Mouse (Mus musculus) bone marrow macrophage, adult 2 months (primary cell): Measurements from ENCODE around the gene Nr2e3. TPM values are rescaled to one million over a fixed set of nuclear protein-coding genes. Genes with fewer than 3 reads are reported as not detected.

ENCODE experiments used
- H3K27ac ChIP-seq: 2 replicates; pipeline ENCODE4 v1.5.1; 2012; ENCODE audit warnings: low read depth, low read length; ENCODE audit not compliant: insufficient read depth
- H3K4me1 ChIP-seq: 2 replicates; pipeline ENCODE4 v1.6.1; 2012; ENCODE audit warnings: low read length; ENCODE audit not compliant: control insufficient read depth, insufficient read depth
- H3K4me3 ChIP-seq: 2 replicates; pipeline ENCODE4 v1.5.1; 2012; ENCODE audit warnings: mild to moderate bottlenecking, low read length, moderate library complexity; ENCODE audit not compliant: insufficient read depth
- CTCF ChIP-seq: IDR thresholded peaks from 2 replicates; pipeline ENCODE4 v1.5.1; 2012; ENCODE audit warnings: low read depth, mild to moderate bottlenecking, low read length, moderate library complexity
- POLR2A ChIP-seq: IDR thresholded peaks from 2 replicates; pipeline ENCODE4 v1.6.1; 2012; ENCODE audit warnings: mild to moderate bottlenecking, low read depth, low read length, borderline replicate concordance
- polyA plus RNA-seq: library from polyadenylated mRNA; stranded (reverse); fragments of >200 nt; gene quantifications from 2 replicates; pipeline ENCODE4 v1.2.4, GENCODE M21; 2012; ENCODE audit not compliant: missing spikeins, insufficient read depth, insufficient read length

Gene Nr2e3
- not detected in 2 replicates for polyA plus RNA-seq

- H3K4me1 ChIP-seq, result no peaks in the 10 kb centered on the region
- no peak within 1 kb of the TSS for H3K27ac ChIP-seq
- TF ChIP-seq CTCF, result no peak
- TF ChIP-seq POLR2A, result no peak
- no peak within 1 kb of the TSS for H3K4me3 ChIP-seq
Observed at GRCm38 (mm10) chr9:59960559-59960958, at the start of gene Nr2e3. Nr2e3 (minus strand) TSS chr9:59960659.

GRCm38 (mm10) chr9:60008936-60009335 lies 48.5 kb upstream of the Nr2e3 start:
- Histone ChIP-seq H3K27ac (no peak overlapping the region), H3K4me1 (no peaks in the 10 kb centered on the region), H3K4me3 (no peak overlapping the region)
- TF ChIP-seq POLR2A (no peak), CTCF (no peak)

- TF ChIP-seq CTCF, result no peak
- TF ChIP-seq POLR2A, result no peak
- no peak overlapping the region for H3K27ac ChIP-seq
- H3K4me3 ChIP-seq, result no peak overlapping the region
- no peaks in the 10 kb centered on the region for H3K4me1 ChIP-seq
Observed at GRCm38 (mm10) chr9:60002323-60002722, 41.9 kb upstream of the Nr2e3 start.

- H3K4me1 ChIP-seq, result no peaks in the 10 kb centered on the region
- H3K4me3 ChIP-seq, result no peak overlapping the region
- no peak for TF ChIP-seq POLR2A
- TF ChIP-seq CTCF, result no peak
- H3K27ac ChIP-seq, result no peak overlapping the region
Observed at GRCm38 (mm10) chr9:60001444-60001843, 41.0 kb upstream of the Nr2e3 start.

- Histone ChIP-seq H3K27ac (no peak overlapping the region), H3K4me3 (no peak overlapping the region), H3K4me1 (no peaks in the 10 kb centered on the region)
- TF ChIP-seq POLR2A (no peak), CTCF (no peak)
Observed at GRCm38 (mm10) chr9:59997725-59998124, 37.3 kb upstream of the Nr2e3 start.

- no peaks in the 10 kb centered on the region for H3K4me1 ChIP-seq
- TF ChIP-seq CTCF, result no peak
- no peak for TF ChIP-seq POLR2A
- no peak overlapping the region for H3K4me3 ChIP-seq
- no peak overlapping the region for H3K27ac ChIP-seq
Observed at GRCm38 (mm10) chr9:59991407-59991806, 30.9 kb upstream of the Nr2e3 start.

GRCm38 (mm10) chr9:59989864-59990263 lies 29.4 kb upstream of the Nr2e3 start:
- no peak overlapping the region for H3K27ac ChIP-seq
- no peak overlapping the region for H3K4me3 ChIP-seq
- no peaks in the 10 kb centered on the region for H3K4me1 ChIP-seq
- TF ChIP-seq POLR2A (no peak), CTCF (no peak)

GRCm38 (mm10) chr9:59985900-59986572 lies 25.6 kb upstream of the Nr2e3 start:
- TF ChIP-seq CTCF (no peak), POLR2A (no peak)
- no peak overlapping the region for H3K4me3 ChIP-seq
- H3K4me1 ChIP-seq, result no peaks in the 10 kb centered on the region
- no peak overlapping the region for H3K27ac ChIP-seq

GRCm38 (mm10) chr9:59981116-59981515 lies 20.7 kb upstream of the Nr2e3 start:
- H3K27ac ChIP-seq, result no peak overlapping the region
- no peaks in the 10 kb centered on the region for H3K4me1 ChIP-seq
- no peak overlapping the region for H3K4me3 ChIP-seq
- TF ChIP-seq POLR2A, result no peak
- no peak for TF ChIP-seq CTCF

- no peak for TF ChIP-seq POLR2A
- no peak for TF ChIP-seq CTCF
- no peak overlapping the region for H3K27ac ChIP-seq
- H3K4me1 ChIP-seq, result no peaks in the 10 kb centered on the region
- H3K4me3 ChIP-seq, result no peak overlapping the region
Observed at GRCm38 (mm10) chr9:59971263-59971662, 10.8 kb upstream of the Nr2e3 start.

GRCm38 (mm10) chr9:59969383-59969782 lies 8.9 kb upstream of the Nr2e3 start:
- Histone ChIP-seq H3K4me1 (no peaks in the 10 kb centered on the region), H3K4me3 (no peak overlapping the region), H3K27ac (no peak overlapping the region)
- TF ChIP-seq POLR2A (no peak), CTCF (peak; percentile 87)
